Mouse (Mus musculus): ENCODE data around the gene 4922502D21Rik. TPM values are rescaled to one million over a fixed set of nuclear protein-coding genes. Genes with fewer than 3 reads are reported as not detected.

The 4922502D21Rik gene
- total RNA-seq, 2 experiments from 2014 or later = not detected

GRCm38 (mm10) chr6:129316463-129316862, 15.1 kb downstream of the 4922502D21Rik start:
- DNase-seq (ENCODE audit: low spot score in 2 of 2) = no peak
- intact Hi-C loops (cut with DNase I) = no loop called here

GRCm38 (mm10) chr6:129315698-129316097, 15.9 kb downstream of the 4922502D21Rik start:
- intact Hi-C loops (cut with DNase I) = no loop called here
- DNase-seq (ENCODE audit: low spot score in 2 of 2) = no peak

DNA sequence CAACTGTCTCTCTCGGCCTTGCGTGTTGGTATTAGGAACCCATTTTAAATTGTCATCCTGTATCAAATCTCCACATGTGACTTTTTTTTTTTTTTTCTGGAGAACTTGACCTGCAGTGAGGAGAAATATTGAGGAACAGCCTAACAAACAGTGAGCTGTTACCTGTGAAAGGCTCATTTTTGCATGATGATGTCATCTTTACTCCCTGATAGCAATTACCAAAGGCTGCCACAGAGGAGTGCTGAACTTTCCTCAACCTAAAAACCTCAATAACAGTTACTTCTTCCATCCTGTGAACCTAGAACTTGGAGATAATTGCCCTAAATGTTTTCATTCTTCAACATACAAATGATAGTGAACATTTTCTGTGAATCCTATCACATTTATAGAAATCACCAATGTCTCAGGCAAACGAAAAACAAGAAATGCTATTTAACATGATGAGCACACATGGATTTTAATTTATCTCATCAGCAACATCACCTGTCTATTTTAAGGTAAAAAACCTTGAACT, 16.9 kb downstream of the 4922502D21Rik start:
- intact Hi-C loops (cut with DNase I) = no loop called here
- no peak for DNase-seq (ENCODE audit: low spot score in 2 of 2)

GRCm38 (mm10) chr6:129312499-129312898, 19.1 kb downstream of the 4922502D21Rik start:
- DNase-seq (ENCODE audit: low spot score in 2 of 2) = no peak
- intact Hi-C loops (cut with DNase I) = no loop called here

DNA sequence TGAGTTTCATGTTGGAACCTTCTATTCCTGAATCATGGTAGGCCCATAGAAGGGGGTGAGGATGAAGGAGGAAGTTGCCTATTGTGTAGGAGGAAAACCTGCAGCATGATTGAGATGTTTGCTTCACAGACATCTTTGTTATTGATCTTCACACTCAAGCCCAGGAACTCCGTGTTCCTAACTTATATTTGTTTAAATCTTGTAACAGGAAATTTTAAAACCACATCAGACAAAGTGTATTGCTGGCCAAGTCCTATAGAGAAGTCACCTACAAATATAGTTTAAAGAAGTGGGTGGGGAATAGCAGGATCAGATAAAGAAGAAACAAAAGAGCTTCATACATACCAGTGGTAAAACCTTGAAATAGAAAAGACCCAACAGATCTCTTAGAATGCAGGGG, 27.4 kb downstream of the 4922502D21Rik start:
- no peak for DNase-seq (ENCODE audit: low spot score in 2 of 2)
- intact Hi-C loops (cut with DNase I) = no loop called here

GRCm38 (mm10) chr6:129288708-129289107, 42.9 kb downstream of the 4922502D21Rik start:
- DNase-seq (ENCODE audit: low spot score in 2 of 2) = no peak
- intact Hi-C loops (cut with DNase I) = no loop called here

DNA sequence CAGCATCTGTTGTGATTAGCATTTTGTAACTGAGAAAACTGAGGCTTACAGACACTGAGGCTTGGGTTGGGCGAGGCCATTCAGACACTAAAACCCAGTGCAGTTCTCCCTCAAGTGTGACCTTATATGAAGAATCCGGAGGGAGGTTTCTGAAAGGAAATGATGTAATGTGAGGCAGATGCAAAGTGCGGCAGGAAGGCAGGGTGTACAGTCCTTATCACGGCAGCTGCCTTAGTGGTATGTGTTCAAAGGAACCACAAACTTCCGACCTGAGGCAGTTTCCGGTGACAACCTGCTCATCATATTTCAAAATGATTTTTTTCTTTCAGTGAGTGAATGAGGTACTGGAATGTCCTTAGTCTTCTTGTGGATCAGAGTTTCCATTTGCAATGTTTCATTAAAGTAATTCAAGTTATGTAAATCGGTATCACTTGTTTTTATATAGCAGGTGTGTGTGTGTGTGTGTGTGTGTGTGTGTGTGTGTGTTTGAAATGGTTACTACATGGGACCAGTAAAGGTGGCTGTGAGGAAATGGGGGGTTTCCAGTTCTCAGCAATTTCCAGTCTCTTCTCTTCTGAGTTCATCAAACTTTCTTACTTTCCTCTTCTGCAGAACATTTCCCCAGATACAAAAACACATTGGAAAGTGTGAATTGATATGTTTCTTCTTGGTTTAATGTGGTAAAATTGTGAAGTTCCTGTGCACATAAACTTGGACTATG, 47.1 kb downstream of the 4922502D21Rik start:
- intact Hi-C loops (cut with DNase I) = no loop called here
- DNase-seq (ENCODE audit: low spot score in 2 of 2) = no peak

- intact Hi-C loops (cut with DNase I) = no loop called here
- no peak for DNase-seq (ENCODE audit: low spot score in 2 of 2)
Observed at GRCm38 (mm10) chr6:129283271-129283670, 48.3 kb downstream of the 4922502D21Rik start.

DNA sequence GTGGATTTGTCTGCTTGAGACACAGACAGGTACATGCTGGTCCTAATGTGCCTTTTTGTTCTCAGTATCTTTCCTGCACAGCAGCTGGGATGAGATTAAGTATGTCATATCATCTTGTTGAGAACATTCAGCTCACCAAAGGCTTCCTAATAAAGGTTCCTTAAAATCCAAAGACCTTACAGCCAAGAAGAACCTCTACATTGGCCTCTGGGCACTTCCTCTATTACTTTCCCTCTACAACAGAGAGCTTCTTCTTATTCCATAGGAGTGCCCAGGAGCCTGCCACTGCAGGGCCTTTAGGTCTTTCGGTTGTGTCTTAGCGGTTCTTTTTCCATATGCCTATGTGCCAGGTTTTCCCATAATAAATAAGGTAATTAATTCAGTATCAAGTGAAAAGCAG, 55.1 kb downstream of the 4922502D21Rik start:
- intact Hi-C loops (cut with DNase I) = no loop called here
- no peak for DNase-seq (ENCODE audit: low spot score in 2 of 2)

GRCm38 (mm10) chr6:129275624-129276203, 55.9 kb downstream of the 4922502D21Rik start:
- DNase-seq (ENCODE audit: low spot score in 2 of 2) = no peak
- intact Hi-C loops (cut with DNase I) = no loop called here

DNA sequence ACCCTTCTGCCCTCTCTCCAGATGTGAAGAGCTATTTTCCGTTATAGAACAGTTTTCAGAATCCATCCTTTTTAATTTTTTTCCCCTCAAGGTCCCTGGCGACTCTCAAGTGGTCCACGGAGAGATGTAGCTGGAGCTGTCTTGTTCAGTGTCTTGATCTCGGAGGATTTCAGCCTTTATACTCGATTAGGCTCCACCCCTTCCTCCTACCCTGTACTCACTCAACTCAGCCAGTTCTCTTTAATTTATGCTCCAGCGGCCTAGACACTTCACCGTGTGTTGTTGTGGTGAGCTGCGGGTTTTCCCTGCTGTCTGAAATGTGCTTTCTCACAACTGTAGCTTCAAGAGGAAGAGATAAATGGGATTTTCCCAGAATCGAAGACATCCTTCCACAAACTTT, 56.4 kb downstream of the 4922502D21Rik start, which contains the start of gene Cd69:
Gene Cd69 (minus strand): TSS at position 217 of the 400 bp plus-strand sequence.
- DNase-seq (ENCODE audit: low spot score in 2 of 2) = no peak
- intact Hi-C loops (cut with DNase I) = no loop called here

DNA sequence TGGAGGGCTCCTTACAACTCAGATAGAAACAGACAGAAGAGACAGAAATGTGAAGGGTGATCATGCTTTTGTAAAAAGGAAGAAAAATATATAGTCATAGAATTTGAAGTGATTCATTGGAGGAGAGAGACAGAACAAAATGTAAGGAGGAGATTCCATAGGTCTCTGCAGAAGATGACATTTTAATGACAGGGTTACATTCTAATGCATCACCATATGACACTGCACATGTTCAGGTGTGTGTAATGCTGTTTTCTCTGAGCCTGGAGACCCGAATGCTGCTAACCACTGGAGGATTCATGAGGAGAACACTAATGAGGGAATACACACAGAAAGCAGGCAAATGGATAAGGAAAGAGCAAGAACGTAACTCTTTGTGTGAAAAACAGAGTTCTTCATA, 57.1 kb downstream of the 4922502D21Rik start:
- intact Hi-C loops (cut with DNase I) = no loop called here
- DNase-seq (ENCODE audit: low spot score in 2 of 2) = no peak

DNA sequence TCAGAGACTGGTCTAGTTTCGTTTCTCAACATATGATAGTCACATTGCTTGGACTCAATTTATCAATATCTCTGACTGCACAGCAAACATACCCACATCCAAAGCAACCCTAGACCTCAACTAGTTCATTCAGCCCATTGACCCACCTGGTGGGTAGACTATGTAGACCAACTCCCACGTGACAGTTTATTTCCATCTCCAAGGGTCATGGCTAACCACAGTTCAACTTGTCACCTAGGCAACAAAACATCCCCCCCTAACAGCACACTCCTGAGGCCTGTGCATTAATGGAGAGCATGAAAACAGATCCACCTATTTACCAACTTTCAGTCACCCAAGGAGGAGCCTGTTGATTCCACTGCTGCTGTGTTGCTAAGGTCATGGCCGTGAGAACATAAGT, 57.9 kb downstream of the 4922502D21Rik start:
- DNase-seq (ENCODE audit: low spot score in 2 of 2) = no peak
- intact Hi-C loops (cut with DNase I) = no loop called here

Other genes starting within 250 kb of the 4922502D21Rik start
- not detected for gene Clec2e, start 230.9 kb downstream of the 4922502D21Rik start, total RNA-seq (2021)
- 1 to 10 TPM; 6.1 to 8.0 TPM for gene Clec2d, start 151.2 kb downstream of the 4922502D21Rik start, total RNA-seq (2021)
- not detected for gene Cd69, start 56.4 kb downstream of the 4922502D21Rik start, total RNA-seq (2021)
- gene Clec12a, start 10.9 kb upstream of the 4922502D21Rik start, total RNA-seq (2021) = under 1 TPM in 1 of 2 experiments, not detected in 1; 0.25 TPM
- not detected for gene Clec12b, start 54.1 kb upstream of the 4922502D21Rik start, total RNA-seq (2021)
- gene Clec1b, start 65.5 kb upstream of the 4922502D21Rik start, total RNA-seq (2021) = under 1 TPM in 1 of 2 experiments, not detected in 1; 0.46 TPM
- gene Clec9a, start 77.1 kb upstream of the 4922502D21Rik start, total RNA-seq (2021) = not detected
- gene Clec1a, start 120.2 kb upstream of the 4922502D21Rik start, total RNA-seq (2021) = 1 to 10 TPM; 1.4 to 2.1 TPM
- not detected for gene Olr1, start 175.4 kb upstream of the 4922502D21Rik start, total RNA-seq (2021)
- not detected for gene Tmem52b, start 180.8 kb upstream of the 4922502D21Rik start, total RNA-seq (2021)
- gene Gabarapl1, start 201.4 kb upstream of the 4922502D21Rik start, total RNA-seq (2021) = 100 to 1,000 TPM; 576 to 580 TPM
- gene Klre1, start 246.1 kb upstream of the 4922502D21Rik start, total RNA-seq (2021) = not detected

All from left cerebral cortex, postnatal 14 days (tissue).